Mouse (Mus musculus): ENCODE data around the gene Rnf126.

DNA sequence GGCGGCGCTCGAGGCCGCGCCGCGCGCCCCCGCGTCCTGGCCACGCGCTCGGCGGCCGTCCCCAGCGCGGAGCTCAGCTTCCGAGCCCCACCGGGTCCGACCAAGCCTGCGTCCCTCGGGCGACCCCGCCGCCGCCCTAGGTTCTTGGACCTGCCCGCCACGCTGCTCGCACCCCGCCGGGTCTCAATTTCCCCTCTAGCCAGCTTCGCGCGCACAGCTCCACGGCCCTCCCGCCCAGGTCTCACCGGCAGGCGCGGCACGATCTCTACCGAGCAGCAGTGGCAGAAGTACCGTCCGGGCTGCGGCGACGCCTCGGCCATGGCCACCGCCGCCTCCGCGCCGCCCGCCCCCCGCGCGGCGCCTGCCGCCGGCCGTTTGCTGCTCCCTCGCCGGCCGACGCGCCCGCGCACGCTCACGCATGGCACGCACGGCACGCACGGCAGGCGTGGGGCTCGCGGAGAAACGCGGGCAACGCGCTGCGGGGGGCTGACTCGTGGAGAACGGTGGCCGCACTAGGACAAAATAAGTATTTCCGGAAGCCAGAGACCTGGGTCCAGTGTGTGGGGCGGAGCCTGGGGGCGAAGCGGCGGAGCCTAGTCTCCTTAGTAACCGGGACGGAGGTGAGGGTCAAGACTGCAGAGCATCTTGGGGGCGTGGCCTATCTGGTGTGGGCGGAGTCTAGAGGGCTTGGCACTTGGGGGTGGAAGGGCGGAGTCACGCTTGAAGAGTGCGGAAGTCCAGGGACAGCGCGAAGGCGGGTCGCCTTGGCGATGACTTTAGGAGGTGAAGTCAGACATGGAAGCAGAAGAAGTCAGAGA lies at the start of gene Rnf126:
- no peak for TF ChIP-seq POLR2A (IDR thresholded peaks at IDR 0.05; ENCODE audit: insufficient read depth, low read length)
- no peak for TF ChIP-seq CTCF (IDR thresholded peaks at IDR 0.05; ENCODE audit: low read depth, low read length)
